12 mouse cellular contexts compared by ENCODE assay signal in the genomic region with DNA sequence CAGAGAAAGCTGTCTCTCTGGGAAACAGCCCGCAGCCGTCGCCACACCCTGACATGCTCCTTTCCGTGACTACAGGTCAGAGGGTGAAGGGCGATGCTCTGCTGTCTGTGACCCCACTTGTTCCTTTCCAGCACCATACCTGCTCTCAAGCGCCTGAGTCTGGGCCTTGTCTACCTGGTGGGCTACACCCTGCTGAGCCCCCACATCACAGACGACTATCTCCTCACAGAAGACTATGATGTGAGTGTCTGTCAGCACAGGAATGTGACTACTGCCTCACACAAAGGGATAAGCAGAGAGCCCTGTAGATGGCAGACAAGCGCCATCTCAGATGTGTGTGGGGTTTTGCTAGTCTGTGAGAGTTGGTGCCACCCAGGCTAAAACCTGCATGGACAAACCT. TPM values are rescaled to one million over a fixed set of nuclear protein-coding genes. Genes with fewer than 3 reads are reported as not detected.
DNase-seq lines count a peak whose midpoint lies in the region; ATAC-seq and TF ChIP-seq lines count a peak whose summit lies in the region.
"Had no signal": no experiment of that assay in that cellular context is flagged by ENCODE, and none has a peak within 500 bp of the region (broad histone marks: within the 10 kb centered on the region; RNA-seq: fewer than 3 reads in every experiment).

No protein-coding gene starts in this region.

- no peaks in the 10 kb centered on the region for H3K27me3 ChIP-seq in intestine, embryonic 15.5 days (replicated peaks)
- no peaks in the 10 kb centered on the region for H3K27me3 ChIP-seq in intestine, embryonic 16.5 days (replicated peaks; ENCODE audit: control insufficient read depth, insufficient read depth, low read length)
- H3K27me3 ChIP-seq: embryonic facial prominence, embryonic 15.5 days had no signal

- 74% methylated on average over 8 of the region's 8 CpGs for WGBS in intestine, embryonic 15.5 days
- WGBS in intestine, embryonic 16.5 days, result 80% methylated on average over 8 of the region's 8 CpGs

- H3K36me3 ChIP-seq in intestine, embryonic 15.5 days, result peaks cover 49% of the 10 kb centered on the region
- H3K36me3 ChIP-seq in intestine, embryonic 16.5 days (ENCODE audit: control insufficient read depth, insufficient read depth, low read length), result peaks cover 21% of the 10 kb centered on the region

- no peak overlapping the region for H3K27ac ChIP-seq in intestine, embryonic 15.5 days
- no peak overlapping the region; the same call in 1 of the 2 replicates for H3K27ac ChIP-seq in intestine, embryonic 16.5 days (ENCODE audit: low read length)
- H3K27ac ChIP-seq: embryonic facial prominence, embryonic 15.5 days; heart, embryonic 10.5 days had no signal

- TF ChIP-seq CTCF in brain, embryonic 14.5 days (IDR thresholded peaks at IDR 0.05; ENCODE audit: borderline replicate concordance, extremely low read depth, insufficient read depth, insufficient read length), result no peak; the same call in 1 of the 2 replicates

- H3K4me3 ChIP-seq in intestine, embryonic 15.5 days (replicated peaks), result no peak overlapping the region
- no peak overlapping the region for H3K4me3 ChIP-seq in intestine, embryonic 16.5 days (ENCODE audit: low read length)
- H3K4me3 ChIP-seq: embryonic facial prominence, embryonic 15.5 days; heart, embryonic 10.5 days had no signal

- H3K9ac ChIP-seq in intestine, embryonic 15.5 days, result no peak overlapping the region
- H3K9ac ChIP-seq in intestine, embryonic 16.5 days (ENCODE audit: low read depth, low read length), result no peak overlapping the region
- H3K9ac ChIP-seq: embryonic facial prominence, embryonic 15.5 days had no signal

- TF ChIP-seq POLR2A in brain, embryonic 14.5 days (IDR thresholded peaks at IDR 0.05; ENCODE audit: borderline replicate concordance, extremely low read depth, insufficient read depth, insufficient read length, poor library complexity, severe bottlenecking), result no peak

- peak; percentile 32 for DNase-seq in right cerebral cortex, postnatal 4 days
- no peak for DNase-seq in right cerebral cortex, postnatal 14 days
- peak; percentile 40 for DNase-seq in brain, embryonic 14.5 days (ENCODE audit: low read depth)
- DNase-seq in thymus, postnatal 36 days, result peak; percentile 51 to 60
- DNase-seq in layer of hippocampus, postnatal 14 days (ENCODE audit: low spot score in 2 of 2), result no peak
- no peak for DNase-seq in frontal cortex, postnatal 36 days (ENCODE audit: low spot score in 2 of 2)
- DNase-seq: cerebellum, adult 18-20 months; kidney, adult 8-10 months had no signal

- ATAC-seq in intestine, embryonic 15.5 days, result peak; percentile 15; the same call in 1 of the 2 replicates
- no peak for ATAC-seq in intestine, embryonic 16.5 days

- no peaks in the 10 kb centered on the region for H3K9me3 ChIP-seq in intestine, embryonic 15.5 days
- no peaks in the 10 kb centered on the region for H3K9me3 ChIP-seq in intestine, embryonic 16.5 days (ENCODE audit: control insufficient read depth, low read length)
- H3K9me3 ChIP-seq: embryonic facial prominence, embryonic 15.5 days; heart, embryonic 10.5 days had no signal

- no peak overlapping the region for H3K4me2 ChIP-seq in intestine, embryonic 15.5 days (replicated peaks)
- H3K4me2 ChIP-seq in intestine, embryonic 16.5 days (ENCODE audit: low read depth, low read length), result no peak overlapping the region
- H3K4me2 ChIP-seq: embryonic facial prominence, embryonic 15.5 days had no signal

- H3K4me1 ChIP-seq in intestine, embryonic 15.5 days (replicated peaks), result 0 out of 2 replicates have a peak, but pooled peaks cover 3% of the 10 kb centered on the region
- no peaks in the 10 kb centered on the region; the same call in 1 of the 2 replicates for H3K4me1 ChIP-seq in intestine, embryonic 16.5 days (ENCODE audit: control insufficient read depth, insufficient read depth, low read length)
- H3K4me1 ChIP-seq: embryonic facial prominence, embryonic 15.5 days had no signal

RNA-seq across cellular contexts. Expression of gene Emg1, which starts 10.6 kb away (rescaled TPM):
- 225 and 231 TPM in 2 replicates for polyA plus RNA-seq in intestine, embryonic 15.5 days (2015; fragmentation: Nextera tagmentation; extraction: Ambion mirVana)
- 202 and 222 TPM in 2 replicates for polyA plus RNA-seq in intestine, embryonic 16.5 days (2015; fragmentation: Nextera tagmentation; extraction: Ambion mirVana)
- 95.2 and 132 TPM in 2 replicates for polyA plus RNA-seq in brain, embryonic 14.5 days (2012; rRNA removed)
- total RNA-seq in layer of hippocampus, postnatal 14 days (2021), result 10 to 100 TPM; 50.7 to 51.1 TPM

RNA-seq across cellular contexts. Expression of gene Phb2, which starts 10.8 kb away (rescaled TPM):
- polyA plus RNA-seq in intestine, embryonic 15.5 days (2015; fragmentation: Nextera tagmentation; extraction: Ambion mirVana), result 497 and 503 TPM in 2 replicates
- polyA plus RNA-seq in intestine, embryonic 16.5 days (2015; fragmentation: Nextera tagmentation; extraction: Ambion mirVana), result 471 and 489 TPM in 2 replicates
- 168 and 174 TPM in 2 replicates for polyA plus RNA-seq in brain, embryonic 14.5 days (2012; rRNA removed)
- 100 to 1,000 TPM; 138 to 141 TPM for total RNA-seq in layer of hippocampus, postnatal 14 days (2021)

RNA-seq across cellular contexts. Expression of gene Ptpn6, which starts 37.2 kb away (rescaled TPM):
- polyA plus RNA-seq in intestine, embryonic 15.5 days (2015; fragmentation: Nextera tagmentation; extraction: Ambion mirVana), result 16.7 and 17.7 TPM in 2 replicates
- polyA plus RNA-seq in intestine, embryonic 16.5 days (2015; fragmentation: Nextera tagmentation; extraction: Ambion mirVana), result 20.4 and 22.5 TPM in 2 replicates
- 2.6 and 2.9 TPM in 2 replicates for polyA plus RNA-seq in brain, embryonic 14.5 days (2012; rRNA removed)
- 1 to 10 TPM; 3.8 to 5.7 TPM for total RNA-seq in layer of hippocampus, postnatal 14 days (2021)

RNA-seq across cellular contexts. Expression of gene Lpcat3, which starts 38.5 kb away (rescaled TPM):
- 134 and 145 TPM in 2 replicates for polyA plus RNA-seq in intestine, embryonic 15.5 days (2015; fragmentation: Nextera tagmentation; extraction: Ambion mirVana)
- polyA plus RNA-seq in intestine, embryonic 16.5 days (2015; fragmentation: Nextera tagmentation; extraction: Ambion mirVana), result 195 and 219 TPM in 2 replicates
- polyA plus RNA-seq in brain, embryonic 14.5 days (2012; rRNA removed), result 54.8 and 58.7 TPM in 2 replicates
- 10 to 100 TPM; 42.3 to 45.3 TPM for total RNA-seq in layer of hippocampus, postnatal 14 days (2021)

RNA-seq across cellular contexts. Expression of gene Grcc10, which starts 39.8 kb away (rescaled TPM):
- polyA plus RNA-seq in intestine, embryonic 15.5 days (2015; fragmentation: Nextera tagmentation; extraction: Ambion mirVana), result 337 and 341 TPM in 2 replicates
- polyA plus RNA-seq in intestine, embryonic 16.5 days (2015; fragmentation: Nextera tagmentation; extraction: Ambion mirVana), result 309 and 334 TPM in 2 replicates
- polyA plus RNA-seq in brain, embryonic 14.5 days (2012; rRNA removed), result 429 and 583 TPM in 2 replicates
- total RNA-seq in layer of hippocampus, postnatal 14 days (2021), result 100 to 1,000 TPM; 297 to 325 TPM

Comparison
In these comparisons a context has a peak if more than half of its experiments do, and no peak if none do; other contexts are left out.
1. DNase-seq: peak in right cerebral cortex, postnatal 4 days (single experiment), brain, embryonic 14.5 days (single experiment) and thymus, postnatal 36 days (2 of 2); none in right cerebral cortex, postnatal 14 days (single experiment), layer of hippocampus, postnatal 14 days (0 of 2) and frontal cortex, postnatal 36 days (0 of 2).